Mouse (Mus musculus) forebrain, embryonic 11.5 days (tissue): ENCODE data around the gene Terb1. TPM values are rescaled to one million over a fixed set of nuclear protein-coding genes. Genes with fewer than 3 reads are reported as not detected.

Experiments used
- polyA plus RNA-seq: library from polyadenylated mRNA; unstranded; fragments of >200 nt; fragmentation: Nextera tagmentation; extraction: Ambion mirVana; gene quantifications from 2 replicates; pipeline ENCODE4 v1.2.1, GENCODE M21; 2014

Terb1 gene
- polyA plus RNA-seq, 1 experiment from 2014 or later, result 0.15 TPM

Other genes with a start within 250 kb of the Terb1 start
- not detected in 2 replicates for gene Cmtm2a, start 216.7 kb downstream of the Terb1 start, polyA plus RNA-seq
- not detected in 2 replicates for gene Gm45711, start 199.8 kb downstream of the Terb1 start, polyA plus RNA-seq
- not detected in 2 replicates for gene Cmtm1, start 199.8 kb downstream of the Terb1 start, polyA plus RNA-seq
- gene Gm11020, start 188.3 kb downstream of the Terb1 start, polyA plus RNA-seq, result not detected in 2 replicates
- not detected in 2 replicates for gene Cmtm2b, start 187.7 kb downstream of the Terb1 start, polyA plus RNA-seq
- 66.8 and 70.9 TPM in 2 replicates for gene Cmtm3, start 170.5 kb downstream of the Terb1 start, polyA plus RNA-seq
- 3.3 and 3.6 TPM in 2 replicates for gene Cmtm4, start 114.1 kb downstream of the Terb1 start, polyA plus RNA-seq
- gene Dync1li2, start 66.9 kb downstream of the Terb1 start, polyA plus RNA-seq, result 101 and 105 TPM in 2 replicates
- 132 and 147 TPM in 2 replicates for gene Nae1, start 24.7 kb upstream of the Terb1 start, polyA plus RNA-seq
- gene Car7, start 24.8 kb upstream of the Terb1 start, polyA plus RNA-seq, result 0.63 and 0.79 TPM in 2 replicates
- 16.5 and 18.7 TPM in 2 replicates for gene Pdp2, start 81.5 kb upstream of the Terb1 start, polyA plus RNA-seq
- not detected in 2 replicates for gene Cdh16, start 114.5 kb upstream of the Terb1 start, polyA plus RNA-seq
- gene Rrad, start 121.4 kb upstream of the Terb1 start, polyA plus RNA-seq, result 0.90 and 1.3 TPM in 2 replicates
- 89.2 and 90.0 TPM in 2 replicates for gene Ciao2b, start 132.1 kb upstream of the Terb1 start, polyA plus RNA-seq
- gene Ces2a, start 224.1 kb upstream of the Terb1 start, polyA plus RNA-seq, result not detected in 2 replicates